Mouse (Mus musculus) thymus, postnatal 14 days (tissue): ENCODE data around the gene Tas2r143.
A peak's percentile ranks its signal among the peaks of the same experiment; 100 is the strongest.

Experiments used
- DNase-seq: peaks from one replicate; pipeline ENCODE4 v3.0.0; 2021

Tas2r143 gene

GRCm38 (mm10) chr6:42399938-42400337 lies at the start of gene Tas2r143:
Tas2r143 (plus strand) TSS chr6:42400238.
- no peak for DNase-seq

- DNase-seq = peak; percentile 23
Observed at GRCm38 (mm10) chr6:42350968-42351775, 48.9 kb upstream of the Tas2r143 start.

- DNase-seq = no peak
Observed at GRCm38 (mm10) chr6:42351776-42352485, 48.1 kb upstream of the Tas2r143 start.

- DNase-seq = no peak
Observed at GRCm38 (mm10) chr6:42352486-42352846, 47.6 kb upstream of the Tas2r143 start.

GRCm38 (mm10) chr6:42353180-42353579 lies 46.9 kb upstream of the Tas2r143 start:
- no peak for DNase-seq

GRCm38 (mm10) chr6:42354076-42355019 lies 45.7 kb upstream of the Tas2r143 start:
- peak; percentile 28 for DNase-seq

GRCm38 (mm10) chr6:42355366-42355765 lies 44.7 kb upstream of the Tas2r143 start:
- no peak for DNase-seq

GRCm38 (mm10) chr6:42355794-42356600 lies 44.0 kb upstream of the Tas2r143 start:
- no peak for DNase-seq

- DNase-seq = no peak
Observed at GRCm38 (mm10) chr6:42356913-42357312, 43.1 kb upstream of the Tas2r143 start.

- DNase-seq = no peak
Observed at GRCm38 (mm10) chr6:42357901-42358300, 42.1 kb upstream of the Tas2r143 start.

- no peak for DNase-seq
Observed at GRCm38 (mm10) chr6:42358901-42359300, 41.1 kb upstream of the Tas2r143 start.

GRCm38 (mm10) chr6:42359364-42360147 lies 40.5 kb upstream of the Tas2r143 start:
- no peak for DNase-seq

- no peak for DNase-seq
Observed at GRCm38 (mm10) chr6:42360231-42360840, 39.7 kb upstream of the Tas2r143 start.

- no peak for DNase-seq
Observed at GRCm38 (mm10) chr6:42361041-42361895, 38.8 kb upstream of the Tas2r143 start.

- no peak for DNase-seq
Observed at GRCm38 (mm10) chr6:42362074-42362473, 38.0 kb upstream of the Tas2r143 start.

- no peak for DNase-seq
Observed at GRCm38 (mm10) chr6:42362497-42362896, 37.5 kb upstream of the Tas2r143 start.

- no peak for DNase-seq
Observed at GRCm38 (mm10) chr6:42362974-42363373, 37.1 kb upstream of the Tas2r143 start.

GRCm38 (mm10) chr6:42364066-42364465 lies 36.0 kb upstream of the Tas2r143 start:
- DNase-seq = no peak

GRCm38 (mm10) chr6:42364607-42365006 lies 35.4 kb upstream of the Tas2r143 start:
- no peak for DNase-seq

- no peak for DNase-seq
Observed at GRCm38 (mm10) chr6:42365215-42365614, 34.8 kb upstream of the Tas2r143 start.
